Mouse (Mus musculus) cerebellum, adult 9-10 months (tissue): ENCODE results near the gene Lig1.
A peak's percentile ranks its signal among the peaks of the same experiment; 100 is the strongest.

Source experiments
- DNase-seq: peaks from one replicate; pipeline ENCODE4 v3.0.0; 2022

The Lig1 gene

DNA sequence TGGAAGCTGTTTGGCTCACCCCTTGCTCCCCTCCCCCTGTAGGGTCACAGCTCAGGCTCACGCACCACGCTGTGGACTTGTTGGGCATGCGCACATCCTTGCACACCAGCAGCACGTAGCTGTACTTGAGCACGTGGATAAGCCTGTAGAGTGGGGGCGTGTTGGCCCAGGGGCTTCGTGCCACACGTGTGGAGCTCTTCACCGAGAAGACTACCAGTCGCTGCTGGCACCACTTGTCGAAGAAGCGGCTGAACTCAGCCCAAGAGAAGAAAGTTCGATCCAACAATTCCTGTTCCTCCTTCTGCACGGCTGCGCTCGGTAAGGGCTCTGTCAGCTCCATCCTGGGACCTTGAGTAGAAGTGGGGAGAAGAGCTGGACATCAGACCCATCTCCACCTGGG, at the start of gene Lig1:
Lig1 (plus strand) TSS at position 203 of the 400 bp plus-strand sequence.
- peak; percentile 48 for DNase-seq

DNA sequence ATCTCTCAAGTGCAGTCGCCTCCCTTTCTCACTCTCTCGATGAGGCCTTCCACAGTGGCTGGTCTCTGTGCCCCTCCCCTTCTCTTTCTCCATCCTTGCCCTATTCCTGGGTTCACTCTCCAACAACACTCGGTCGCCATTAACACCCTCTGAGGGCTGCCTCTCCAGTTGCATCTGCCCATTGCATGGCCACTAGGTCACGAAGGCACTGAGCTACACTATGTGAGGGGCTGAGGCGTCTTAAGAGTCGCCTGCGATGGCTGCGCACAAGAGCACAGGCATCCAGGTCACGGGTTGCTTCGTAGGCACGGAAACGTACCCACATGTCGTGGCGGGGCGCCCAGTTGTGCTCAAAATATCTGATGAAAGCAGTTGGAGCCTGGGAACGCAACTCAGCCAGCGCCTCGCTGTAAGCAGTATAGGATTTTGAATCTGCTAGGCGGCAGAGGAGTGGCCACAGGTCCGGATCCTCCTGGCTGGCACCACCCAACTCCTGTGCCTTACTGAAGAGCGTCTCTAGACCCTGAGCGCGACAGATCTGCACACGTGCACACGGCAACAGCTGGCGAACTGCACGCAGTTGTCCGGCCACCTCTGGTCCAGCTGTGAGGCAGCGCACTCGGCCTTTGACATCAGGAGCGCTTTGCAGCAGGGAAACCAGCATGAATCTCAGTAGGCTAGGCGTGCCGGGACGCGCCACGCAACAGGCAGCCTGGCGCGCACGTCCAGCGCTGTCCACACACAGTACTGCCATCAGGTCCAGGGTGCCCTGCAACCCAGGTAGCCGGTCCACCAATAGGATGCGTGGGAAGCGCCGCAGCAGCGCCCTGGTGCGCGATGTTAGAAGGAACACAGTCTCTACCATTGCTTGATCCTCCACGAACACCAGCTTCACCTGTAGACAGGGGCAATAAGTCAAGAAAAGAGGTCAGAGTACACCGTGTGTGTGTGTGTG, 16.1 kb upstream of the Lig1 start:
- DNase-seq: no peak

DNA sequence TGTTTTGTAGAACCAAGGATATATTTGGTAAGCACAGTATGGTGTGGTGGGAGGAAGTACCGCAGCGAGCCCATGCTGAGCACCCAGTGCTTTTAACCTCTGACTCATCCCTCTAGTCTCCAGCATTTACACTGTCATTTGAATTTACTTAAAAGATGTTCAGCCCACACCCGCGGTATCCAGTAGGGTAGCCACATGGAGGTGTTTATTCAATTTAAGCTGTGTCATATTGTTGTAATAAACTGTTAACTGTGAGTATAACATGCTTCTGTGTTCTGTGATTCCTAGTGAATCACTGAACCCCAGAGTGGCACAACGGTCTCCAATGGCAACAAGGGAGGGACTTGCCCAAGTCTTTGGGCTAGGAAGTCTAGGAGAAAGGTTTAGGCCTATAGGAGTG, 13.2 kb upstream of the Lig1 start:
- DNase-seq: no peak

DNA sequence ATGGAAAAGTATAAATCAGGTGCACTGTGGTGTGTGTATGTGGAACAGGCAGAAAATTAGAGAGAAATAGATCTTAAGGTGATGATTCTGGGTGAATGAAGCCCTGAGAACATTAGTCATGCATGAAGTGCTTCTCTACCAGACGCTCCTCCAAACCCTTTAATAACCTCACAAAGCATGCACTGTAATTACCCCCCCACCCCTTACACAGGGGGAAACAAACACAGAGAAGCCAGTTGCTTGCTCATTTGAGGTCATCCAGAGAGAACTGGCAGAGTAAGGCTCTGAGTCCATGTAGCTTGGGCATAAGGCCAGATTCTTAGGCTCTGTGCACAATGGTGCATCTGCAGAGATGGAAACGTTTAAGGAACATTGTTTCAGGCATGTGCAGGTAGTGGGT, 12.7 kb upstream of the Lig1 start:
- DNase-seq: no peak

DNA sequence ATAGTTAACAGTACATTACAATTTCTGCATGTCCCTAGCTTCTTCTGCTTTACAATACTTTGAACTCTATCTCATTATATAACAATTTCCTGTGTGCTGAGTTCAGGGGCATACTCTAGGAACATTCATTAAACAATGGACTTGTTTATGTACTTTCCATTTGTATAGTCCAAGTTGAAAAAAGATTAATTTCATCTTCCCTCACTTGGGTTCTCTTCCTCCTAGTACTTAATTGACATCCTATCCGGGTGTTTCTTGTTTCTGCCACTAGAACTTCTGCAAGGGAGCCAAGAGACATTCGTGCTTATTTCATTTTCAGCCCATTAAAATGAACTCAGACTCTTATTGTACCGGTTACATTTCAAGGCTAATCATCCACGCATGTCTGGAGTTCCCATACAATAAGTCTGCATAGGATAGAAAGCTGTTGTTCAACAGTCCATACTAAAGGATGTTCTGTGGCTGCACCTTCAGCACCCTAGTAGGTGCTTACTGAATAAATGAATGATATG, 8.3 kb upstream of the Lig1 start:
- DNase-seq: no peak

DNA sequence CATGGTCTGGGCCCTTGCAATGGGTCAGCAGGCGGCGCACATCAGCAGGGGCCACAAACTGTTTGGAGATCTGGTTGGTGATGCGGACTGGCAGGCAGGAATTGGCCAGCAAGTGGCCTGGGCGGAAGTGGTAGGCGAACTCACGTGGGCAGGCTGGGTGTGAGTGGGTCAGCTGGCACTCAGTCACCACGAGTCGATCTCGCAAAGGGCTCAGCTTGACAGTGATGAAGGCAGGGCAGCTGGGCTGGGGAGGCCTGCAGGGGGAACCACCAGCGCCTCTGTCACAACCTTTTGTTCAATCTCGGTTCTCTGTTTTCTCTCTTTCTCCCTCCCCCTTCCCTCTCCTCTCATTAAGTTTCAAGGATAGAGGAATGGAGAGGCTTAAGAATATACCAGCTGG, 7.7 kb upstream of the Lig1 start:
- DNase-seq: no peak

DNA sequence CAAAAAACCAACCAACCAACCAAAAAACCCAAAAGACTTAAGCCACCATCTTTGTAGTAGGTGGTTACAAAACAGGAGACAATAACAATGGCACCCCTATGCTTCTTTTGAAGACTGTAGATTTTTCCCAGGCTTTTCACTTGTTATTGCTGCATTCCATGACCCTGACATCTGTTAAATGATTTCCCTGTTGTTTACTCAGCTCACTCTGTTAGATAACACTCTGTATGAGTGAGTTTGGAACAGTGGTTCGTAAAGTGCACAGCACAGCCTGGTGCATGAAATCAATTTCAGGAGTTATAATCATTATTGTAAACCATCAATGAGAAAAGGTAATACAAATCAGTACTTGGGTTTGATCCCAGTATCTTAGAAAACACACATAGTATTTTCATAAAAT, 5.4 kb upstream of the Lig1 start:
- no peak for DNase-seq

DNA sequence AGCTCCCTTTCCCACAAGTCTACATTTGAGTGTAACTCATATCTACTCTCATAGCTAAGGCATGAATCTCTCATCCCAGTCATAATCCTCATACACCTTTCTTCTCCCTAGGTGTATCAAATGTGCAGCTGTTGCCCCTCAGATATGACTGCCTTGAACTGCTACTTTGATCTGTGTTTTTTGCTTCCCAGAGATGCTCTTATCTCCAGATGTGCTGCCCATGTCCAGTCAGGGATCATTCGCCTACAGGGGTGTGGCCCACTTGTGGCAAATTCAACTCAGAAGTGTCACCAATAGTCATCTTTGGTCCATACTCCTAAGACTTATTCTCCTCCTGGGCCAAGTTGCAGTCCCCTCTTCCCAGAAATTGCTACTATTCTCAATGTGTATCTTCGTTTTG, 750 bp downstream of the Lig1 start:
- DNase-seq: no peak

DNA sequence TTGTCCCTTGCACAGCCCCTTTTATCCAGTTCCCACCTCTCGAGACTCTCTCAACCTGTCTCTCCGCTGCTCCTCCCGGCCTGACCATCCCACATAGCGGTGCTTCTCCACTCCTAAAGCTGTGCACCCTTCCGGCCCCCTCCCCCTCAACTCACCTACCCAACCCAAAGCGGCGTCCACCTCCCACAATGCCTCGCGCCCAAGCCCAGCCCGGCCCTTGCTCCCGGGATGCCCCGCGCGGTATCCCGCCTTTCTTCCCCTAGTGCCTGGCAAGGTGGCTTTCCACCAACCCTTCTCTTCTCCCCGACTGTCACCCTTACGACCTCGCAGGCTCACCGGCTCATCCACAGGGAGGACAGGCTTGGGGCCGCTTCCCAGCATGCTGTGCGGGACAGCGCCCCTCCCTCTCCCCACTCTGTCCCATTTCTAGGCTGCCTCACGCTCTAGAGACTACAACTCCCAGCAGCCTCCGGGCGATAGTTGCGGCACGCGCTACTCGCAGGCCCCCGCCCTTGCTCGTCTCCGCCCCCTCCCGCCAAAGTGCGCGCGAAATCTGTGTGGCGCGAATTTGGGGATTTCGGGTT, 1.3 kb downstream of the Lig1 start, which contains the start of gene Zswim9:
Zswim9 (minus strand) TSS at position 414 of the 584 bp plus-strand sequence.
- DNase-seq: peak; percentile 93

DNA sequence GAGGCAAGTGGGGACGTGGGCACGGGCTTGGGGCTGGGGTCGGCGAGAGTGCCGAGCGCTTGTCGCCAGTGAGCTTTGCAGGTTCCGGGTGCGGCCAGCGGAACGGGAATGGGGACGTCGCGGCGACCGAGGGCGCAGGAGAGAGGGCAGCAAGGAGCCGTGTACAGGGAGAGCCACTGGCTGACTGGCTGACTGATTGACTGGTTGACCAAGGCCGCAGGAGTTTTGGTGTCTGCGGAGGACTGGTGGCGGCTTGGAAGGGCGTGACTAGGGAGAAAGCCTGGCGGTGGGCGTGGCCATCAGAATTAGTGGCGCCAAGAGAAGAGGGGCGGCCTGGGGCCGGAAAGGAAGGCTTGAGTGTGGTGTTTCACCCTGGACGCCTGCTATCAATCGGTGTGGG, 1.9 kb downstream of the Lig1 start:
- peak; percentile 30 for DNase-seq

DNA sequence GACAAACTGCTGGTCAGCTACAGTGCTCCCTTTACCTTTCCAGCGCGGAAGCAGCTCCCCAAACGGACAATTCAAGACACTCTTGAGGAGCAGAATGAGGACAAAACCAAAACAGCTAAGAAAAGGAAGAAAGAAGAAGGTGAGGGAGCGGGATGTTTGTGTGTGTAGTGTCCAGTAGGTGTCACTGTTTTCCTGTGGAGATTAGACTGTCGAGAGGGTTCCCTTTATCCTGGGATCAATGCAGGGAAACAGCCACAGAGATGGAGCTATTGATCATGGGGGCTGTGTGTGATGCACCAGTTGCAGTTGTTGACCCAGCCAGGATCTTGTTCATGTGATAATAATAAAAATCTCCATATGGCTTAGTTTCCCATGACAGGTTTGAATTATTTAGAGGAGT, 11.5 kb downstream of the Lig1 start:
- DNase-seq: no peak

DNA sequence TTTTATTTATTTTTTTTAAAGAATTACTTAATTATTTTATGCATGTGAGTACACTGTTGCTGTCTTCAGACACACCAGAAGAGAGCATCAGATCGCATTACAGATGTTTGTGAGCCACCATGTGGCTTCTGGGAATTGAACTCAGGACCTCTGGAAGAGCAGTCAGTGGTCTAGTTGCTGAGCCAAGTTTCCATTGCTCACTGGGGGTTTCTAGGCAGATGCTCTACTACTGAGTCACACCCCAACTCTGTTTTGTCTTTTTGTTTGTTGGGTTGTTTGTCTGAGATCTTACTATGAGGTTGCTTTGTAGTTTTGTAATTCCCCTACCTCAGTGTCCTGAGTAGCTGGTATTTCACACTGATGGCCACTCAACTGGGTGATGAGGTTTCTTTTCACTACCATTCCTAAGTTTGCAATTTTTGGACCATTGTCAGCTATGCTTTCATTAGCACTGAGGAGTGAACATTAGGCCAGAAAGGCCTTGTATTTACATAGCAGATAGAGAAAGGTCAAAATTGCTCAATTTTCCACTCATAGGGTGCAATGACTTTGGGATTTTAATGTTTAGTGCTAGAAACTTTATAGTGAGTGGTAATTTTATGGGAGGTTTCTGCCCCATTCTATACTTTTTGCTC, 13.1 kb downstream of the Lig1 start:
- DNase-seq: no peak

DNA sequence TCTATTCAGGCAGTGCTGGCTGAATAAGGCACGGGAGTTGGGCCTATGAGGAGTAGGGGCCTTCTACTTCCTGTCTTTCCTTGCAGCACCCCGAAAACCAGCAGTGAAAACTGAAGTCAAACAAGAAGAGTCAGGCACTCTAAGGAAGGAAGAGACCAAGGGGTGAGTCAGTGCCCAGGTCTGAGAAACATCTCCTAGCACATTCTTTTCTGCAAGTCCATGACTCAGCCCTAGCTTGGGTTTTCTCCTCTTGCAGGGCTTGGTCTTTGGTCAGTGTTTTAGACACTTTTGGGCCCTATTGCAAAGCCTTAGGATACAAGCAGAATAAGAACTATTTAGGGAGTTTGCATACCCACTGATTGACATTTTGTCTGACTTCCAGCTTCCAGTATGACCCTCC, 14.3 kb downstream of the Lig1 start:
- DNase-seq: no peak

DNA sequence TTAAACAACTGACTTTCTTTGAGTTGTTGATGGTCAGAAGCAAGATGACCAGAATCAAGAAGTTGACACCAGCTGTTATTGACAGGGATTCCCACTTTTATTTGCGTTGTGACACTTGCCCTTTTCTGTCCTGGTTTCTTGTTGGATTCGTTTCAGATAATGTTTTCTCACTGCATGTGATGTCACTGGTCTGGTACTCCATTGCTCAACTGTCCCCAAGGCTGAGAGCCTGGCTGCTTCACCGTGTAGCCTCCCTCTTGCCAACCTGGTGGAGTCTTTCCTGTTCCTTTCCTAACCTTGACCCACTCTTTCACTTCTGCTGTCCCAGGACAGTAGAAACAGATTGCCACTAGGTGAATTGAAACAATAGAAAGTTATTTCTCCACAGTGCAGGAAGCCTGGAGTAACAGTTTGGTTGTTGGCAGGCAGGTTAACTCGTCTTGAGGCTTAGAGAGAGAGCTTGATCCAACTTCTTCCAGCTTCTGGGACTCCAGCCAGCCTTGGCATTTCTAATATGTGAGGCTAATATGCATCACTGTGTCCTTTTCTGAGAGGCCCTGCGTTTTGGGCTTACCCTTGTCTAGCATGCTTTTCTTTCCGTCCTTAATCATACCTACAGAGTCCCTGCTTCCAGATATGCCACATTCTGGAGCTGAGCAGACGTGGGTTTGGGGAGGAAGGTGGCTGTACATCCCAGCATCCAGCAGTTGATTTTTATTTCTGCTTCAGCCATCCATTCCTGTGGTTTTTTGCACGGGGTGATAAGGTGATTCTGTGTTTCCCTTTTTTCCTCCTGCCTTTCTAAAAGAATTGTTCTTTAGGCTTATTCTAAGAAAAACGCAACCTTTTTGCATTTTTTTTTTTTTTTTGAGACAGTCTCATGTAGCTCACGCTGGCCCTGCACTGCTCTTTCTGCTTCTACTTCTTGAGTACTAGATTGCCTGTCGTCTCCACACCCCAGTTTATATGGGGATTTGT, 17.1 kb downstream of the Lig1 start:
- DNase-seq: no peak

DNA sequence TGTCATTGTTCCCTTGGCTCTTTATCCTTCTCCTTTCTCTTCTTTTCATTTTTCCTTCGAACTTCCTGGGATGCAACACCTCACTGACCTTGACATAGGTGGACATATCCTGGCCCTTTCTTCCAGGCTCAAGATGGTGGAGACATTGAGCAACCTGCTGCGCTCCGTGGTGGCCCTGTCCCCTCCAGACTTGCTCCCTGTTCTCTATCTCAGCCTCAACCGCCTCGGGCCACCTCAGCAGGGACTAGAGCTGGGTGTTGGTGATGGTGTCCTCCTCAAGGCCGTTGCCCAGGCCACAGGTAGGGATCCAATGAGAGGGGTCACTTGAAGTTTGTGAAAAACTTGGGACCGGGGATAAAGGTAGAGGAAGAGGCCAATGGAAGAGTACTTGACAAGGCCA, 18.2 kb downstream of the Lig1 start:
- DNase-seq: no peak

DNA sequence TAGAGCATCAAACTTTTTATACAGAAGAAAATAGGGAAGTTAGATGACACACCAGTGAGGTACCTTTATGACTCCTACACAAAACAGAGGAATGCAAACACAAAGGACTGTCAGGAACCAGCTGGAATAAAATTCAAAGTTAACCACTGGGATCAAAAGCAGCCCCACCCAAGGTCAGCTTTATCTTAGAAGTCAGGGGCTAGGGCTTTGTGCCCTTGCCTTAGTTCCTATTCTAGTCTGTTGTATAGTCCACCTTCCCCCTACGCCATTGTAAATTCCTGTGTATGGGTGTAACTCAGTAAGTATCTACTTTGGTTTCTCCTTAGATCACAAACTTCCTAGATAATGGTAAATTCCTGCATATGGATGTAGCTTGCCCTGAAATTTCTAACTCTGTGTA, 20.6 kb downstream of the Lig1 start:
- DNase-seq: no peak

DNA sequence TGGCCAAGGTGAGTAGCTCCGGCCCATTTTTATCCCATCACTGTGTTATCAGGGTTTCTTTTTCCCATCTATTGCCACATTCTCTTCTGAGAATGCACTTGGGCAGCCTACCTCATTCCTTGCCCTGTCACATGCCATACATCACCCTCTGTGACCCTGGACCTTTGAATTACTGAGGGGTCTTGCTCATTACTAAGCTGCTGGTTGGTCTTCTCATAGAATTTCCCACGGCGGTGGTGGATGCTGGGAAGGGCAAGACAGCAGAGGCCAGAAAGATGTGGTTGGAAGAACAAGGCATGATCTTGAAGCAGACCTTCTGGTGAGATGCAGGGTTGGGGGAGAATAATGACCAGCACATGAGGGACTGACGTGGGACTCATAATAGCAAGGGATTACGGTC, 21.7 kb downstream of the Lig1 start:
- DNase-seq: no peak

DNA sequence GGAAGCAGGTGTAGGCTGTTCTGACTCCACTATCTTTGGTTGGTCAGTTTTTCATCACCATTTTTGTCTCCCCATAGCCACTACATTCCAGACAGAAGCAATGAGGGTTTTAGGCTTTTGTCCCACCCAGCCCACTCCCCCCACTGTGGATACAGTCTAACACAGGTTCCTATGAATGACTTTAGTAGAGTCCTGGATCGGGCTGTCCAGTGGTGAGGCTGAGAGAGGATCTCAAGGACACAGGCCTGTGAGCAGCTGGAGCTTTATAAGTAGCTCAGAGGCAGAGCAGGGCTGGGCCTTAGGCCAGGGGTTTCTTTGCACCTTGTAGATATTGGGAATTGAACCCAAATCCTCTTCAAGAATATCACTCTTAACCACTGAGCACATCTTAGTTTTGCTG, 24.6 kb downstream of the Lig1 start:
- DNase-seq: no peak

DNA sequence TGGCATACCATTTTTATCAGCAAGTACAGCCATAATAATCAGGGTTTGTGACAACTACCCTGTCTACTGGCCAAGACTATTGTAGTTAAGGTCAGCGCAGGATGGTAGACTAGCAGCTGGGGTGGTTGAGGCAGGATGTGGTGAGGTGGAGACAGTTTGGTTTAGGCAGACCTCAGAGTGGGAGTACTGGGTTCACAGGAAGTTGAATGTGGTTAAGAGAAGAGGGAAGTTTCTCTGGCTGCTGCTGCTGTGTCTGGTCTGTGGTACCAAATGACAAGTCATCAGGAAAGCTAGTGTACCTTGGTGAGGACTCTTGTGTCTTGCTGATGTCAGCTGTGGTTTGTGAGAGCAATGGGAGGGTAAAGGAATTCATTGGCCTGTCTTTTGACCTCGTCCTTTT, 25.7 kb downstream of the Lig1 start:
- no peak for DNase-seq

DNA sequence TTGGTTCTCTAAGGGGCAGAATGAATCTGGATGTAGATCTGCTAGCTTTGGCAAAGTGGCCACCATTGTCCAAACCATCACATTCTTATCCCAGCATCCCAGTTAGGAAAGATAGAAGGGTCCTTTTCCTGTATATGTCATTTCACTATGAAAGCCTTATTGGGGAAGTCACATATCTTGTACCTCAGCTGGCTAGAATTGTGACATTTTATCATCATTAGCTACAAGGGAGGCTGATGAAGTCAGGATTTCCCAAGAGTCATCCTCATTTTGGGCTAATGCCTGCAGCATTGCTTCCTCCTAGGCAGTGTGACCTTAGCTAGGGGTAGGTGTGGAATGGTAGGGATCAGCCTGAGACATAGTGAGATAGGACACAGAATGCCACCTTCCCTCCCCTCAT, 26.3 kb downstream of the Lig1 start:
- DNase-seq: no peak

DNA sequence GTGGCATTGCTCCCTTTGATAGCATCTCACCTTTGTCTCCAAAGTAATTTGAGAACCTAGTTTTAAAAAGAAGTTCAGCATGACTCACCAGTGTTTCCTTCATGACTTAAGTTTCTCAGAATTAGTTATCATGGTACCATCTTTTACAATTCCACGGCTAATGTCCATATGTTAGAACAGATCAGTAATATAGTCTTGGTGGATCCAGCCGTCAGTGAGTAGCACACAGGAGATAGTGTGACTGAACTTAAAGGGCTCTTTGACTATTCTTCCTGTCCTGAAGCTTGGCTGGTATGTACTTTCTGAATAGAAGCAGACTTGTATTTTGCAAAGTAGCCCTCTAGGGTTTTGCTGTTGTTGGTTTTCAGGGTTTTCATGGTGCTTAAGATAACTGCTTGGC, 32.3 kb downstream of the Lig1 start:
- DNase-seq: no peak

DNA sequence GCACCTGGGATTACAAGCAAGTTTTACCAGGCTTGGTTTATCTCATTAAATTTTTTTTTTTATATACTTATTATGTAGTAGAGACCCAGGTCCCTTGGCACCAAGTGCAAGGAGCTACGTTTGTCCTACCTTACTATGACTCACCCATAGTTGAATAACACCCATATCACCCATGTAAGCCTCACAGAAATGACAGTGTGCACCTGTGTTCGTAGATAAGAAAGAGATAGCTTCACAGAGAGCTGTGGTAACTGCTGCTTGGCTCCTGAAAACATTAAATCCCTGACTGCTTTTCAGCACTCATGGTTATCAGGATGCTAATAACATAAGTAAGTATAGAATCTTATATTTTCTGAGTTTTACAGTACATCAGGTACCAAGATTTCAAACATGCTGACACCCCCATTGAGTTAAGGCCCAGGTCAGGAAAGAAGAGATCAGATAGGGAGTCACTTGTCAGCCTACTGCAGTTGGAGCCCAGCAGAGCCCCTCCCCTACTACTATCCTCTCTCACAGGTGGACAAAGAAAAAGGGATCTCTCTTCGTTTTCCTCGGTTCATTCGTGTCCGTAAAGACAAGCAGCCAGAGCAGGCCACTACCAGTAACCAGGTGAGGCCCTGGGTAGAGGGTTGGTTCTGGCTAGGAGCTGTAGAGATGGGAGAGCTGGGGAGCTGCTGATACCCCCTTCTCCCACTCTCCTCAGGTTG, 33.6 kb downstream of the Lig1 start:
- no peak for DNase-seq
